Mouse (Mus musculus) liver, postnatal 0 days (tissue): Measurements from ENCODE around the gene Numb.

Source experiments
- CTCF ChIP-seq: sonication (generic); IDR thresholded peaks from 2 replicates; pipeline ENCODE4 v1.5.1; 2016; ENCODE audit warnings: antibody characterized with exemption, low read depth
- EP300 ChIP-seq: IDR thresholded peaks from 2 replicates; pipeline ENCODE4 v1.6.1; 2016; ENCODE audit warnings: antibody characterized with exemption, low read depth, mild to moderate bottlenecking

DNA sequence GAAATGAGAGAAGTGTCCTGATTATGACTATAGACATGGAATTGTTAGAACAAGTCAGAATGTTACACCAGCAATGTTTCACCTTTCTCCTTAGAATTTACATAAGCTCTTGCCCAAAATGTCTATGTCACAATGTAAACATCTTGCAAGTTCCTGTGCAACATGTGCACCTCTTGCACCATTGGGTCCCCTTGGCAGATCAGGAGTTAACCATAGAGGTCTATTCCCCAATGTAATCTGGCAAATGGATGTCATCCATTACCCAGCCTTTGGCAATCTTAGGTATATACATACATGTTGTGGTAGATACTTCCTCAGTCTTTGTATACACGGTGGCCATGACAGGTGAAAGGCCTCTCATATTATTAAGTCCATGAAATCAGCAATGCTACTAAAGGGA lies 32.6 kb downstream of the Numb start:
- TF ChIP-seq EP300: peak; percentile 43; the same call in 1 of the 2 replicates
- no peak for TF ChIP-seq CTCF
